Mouse (Mus musculus) liver, embryonic 12.5 days (tissue): ENCODE data around the gene BC049715. TPM values are rescaled to one million over a fixed set of nuclear protein-coding genes. Genes with fewer than 3 reads are reported as not detected.
A peak's percentile ranks its signal among the peaks of the same experiment; 100 is the strongest.

Experiments used
- ATAC-seq: fragments of 200-750 bp; cut with Nextera tagmentation; 2 replicates; pipeline ENCODE4 v1.8.0; 2017; ENCODE audit warnings: moderate number of reproducible peaks, mild to moderate bottlenecking, moderate library complexity
- H3K27ac ChIP-seq: fragments of 300-500 bp; sonication (generic); 2 replicates; pipeline ENCODE4 v1.5.1; 2016; ENCODE audit warnings: mild to moderate bottlenecking
- H3K27me3 ChIP-seq: fragments of 300-500 bp; sonication (generic); replicated peaks from 2 replicates; pipeline ENCODE4 v1.6.1; 2016; ENCODE audit warnings: mild to moderate bottlenecking, moderate library complexity
- H3K36me3 ChIP-seq: fragments of 300-500 bp; sonication (generic); 2 replicates; pipeline ENCODE4 v1.6.1; 2016; ENCODE audit warnings: mild to moderate bottlenecking, moderate library complexity
- H3K4me1 ChIP-seq: fragments of 300-500 bp; sonication (generic); 2 replicates; pipeline ENCODE4 v1.6.1; 2016
- H3K4me2 ChIP-seq: fragments of 300-500 bp; sonication (generic); 2 replicates; pipeline ENCODE4 v1.6.1; 2016; ENCODE audit warnings: mild to moderate bottlenecking, moderate library complexity
- H3K4me3 ChIP-seq: fragments of 300-500 bp; sonication (generic); 2 replicates; pipeline ENCODE4 v1.5.1; 2016; ENCODE audit warnings: mild to moderate bottlenecking, moderate library complexity
- H3K9ac ChIP-seq: fragments of 300-500 bp; sonication (generic); 2 replicates; pipeline ENCODE4 v1.6.1; 2016; ENCODE audit warnings: mild to moderate bottlenecking, moderate library complexity
- H3K9me3 ChIP-seq: fragments of 300-500 bp; sonication (generic); replicated peaks from 2 replicates; pipeline ENCODE4 v1.6.1; 2016; ENCODE audit warnings: mild to moderate bottlenecking, moderate library complexity
- WGBS: fragments of 180-500 bp; shearing (Covaris S2); methylation state at CpG from one replicate; pipeline ENCODE4 v1.1.7; 2016; ENCODE audit not compliant: insufficient replicate concordance; 5-methylcytosine and 5-hydroxymethylcytosine counted together
- polyA plus RNA-seq: library from polyadenylated mRNA; unstranded; fragments of >200 nt; fragmentation: Nextera tagmentation; extraction: Ambion mirVana; gene quantifications from 2 replicates; pipeline ENCODE4 v1.2.1, GENCODE M21; 2016

Gene BC049715
- polyA plus RNA-seq, 1 experiment from 2014 or later: 1.2 TPM

GRCm38 (mm10) chr6:136801274-136801673, 26.2 kb upstream of the BC049715 start:
- no peak for ATAC-seq
- Histone ChIP-seq H3K27me3 (no peaks in the 10 kb centered on the region), H3K4me3 (no peak overlapping the region), H3K9ac (no peak overlapping the region), H3K4me1 (peaks cover 69% of the 10 kb centered on the region), H3K4me2 (0 out of 2 replicates have a peak overlapping the region, but pooled peaks have one; percentile 9), H3K27ac (peak overlapping the region; percentile 24; the same call in 1 of the 2 replicates), H3K9me3 (no peaks in the 10 kb centered on the region), H3K36me3 (no peaks in the 10 kb centered on the region)
- 65% methylated on average over 6 of the region's 6 CpGs for WGBS

- Histone ChIP-seq H3K4me3 (peak overlapping the region; percentile 67), H3K27me3 (no peaks in the 10 kb centered on the region), H3K36me3 (no peaks in the 10 kb centered on the region), H3K4me2 (peak overlapping the region; percentile 79), H3K27ac (peak overlapping the region; percentile 100), H3K9ac (peak overlapping the region; percentile 91), H3K9me3 (no peaks in the 10 kb centered on the region), H3K4me1 (peaks cover 71% of the 10 kb centered on the region)
- 5% methylated on average over 12 of the region's 12 CpGs for WGBS
- peak; percentile 0; the same call in 1 of the 2 replicates for ATAC-seq
These were observed 24.2 kb upstream of the BC049715 start for GRCm38 (mm10) chr6:136803093-136803738.

GRCm38 (mm10) chr6:136803739-136804633, 23.4 kb upstream of the BC049715 start, which contains the start of gene Hist4h4:
Gene Hist4h4, minus strand, starts transcription at chr6:136804415.
- ATAC-seq: peak; percentile 77
- Histone ChIP-seq H3K4me2 (peak within 1 kb of the TSS; percentile 79), H3K36me3 (no peaks in the 10 kb centered on the region), H3K9ac (peak within 1 kb of the TSS; percentile 91), H3K27ac (peak within 1 kb of the TSS; percentile 100), H3K4me3 (peak within 1 kb of the TSS; percentile 67), H3K27me3 (no peaks in the 10 kb centered on the region), H3K4me1 (peaks cover 63% of the 10 kb centered on the region), H3K9me3 (no peaks in the 10 kb centered on the region)
- WGBS: under 1% methylated on average over 50 of the region's 50 CpGs

GRCm38 (mm10) chr6:136804705-136805408, 22.6 kb upstream of the BC049715 start:
- Histone ChIP-seq H3K9me3 (no peaks in the 10 kb centered on the region), H3K36me3 (peaks cover 3% of the 10 kb centered on the region), H3K9ac (peak overlapping the region; percentile 91), H3K27me3 (no peaks in the 10 kb centered on the region), H3K4me2 (peak overlapping the region; percentile 79), H3K27ac (peak overlapping the region; percentile 100), H3K4me3 (peak overlapping the region; percentile 67), H3K4me1 (peaks cover 65% of the 10 kb centered on the region)
- 13% methylated on average over 9 of the region's 9 CpGs for WGBS
- ATAC-seq: no peak

- Histone ChIP-seq H3K4me1 (peaks cover 68% of the 10 kb centered on the region), H3K36me3 (peaks cover 9% of the 10 kb centered on the region), H3K4me2 (peak overlapping the region; percentile 79), H3K9me3 (no peaks in the 10 kb centered on the region), H3K27ac (peak overlapping the region; percentile 100), H3K9ac (peak overlapping the region; percentile 91), H3K27me3 (no peaks in the 10 kb centered on the region), H3K4me3 (peak overlapping the region; percentile 67)
- 71% methylated on average over 1 of the region's 1 CpGs for WGBS
- no peak for ATAC-seq
These were observed 22.0 kb upstream of the BC049715 start for GRCm38 (mm10) chr6:136805409-136805775.

- peak overlapping the region; percentile 72 for H3K9ac ChIP-seq
- peak overlapping the region; percentile 100 for H3K27ac ChIP-seq
These were observed 20.6 kb upstream of the BC049715 start for GRCm38 (mm10) chr6:136806819-136807218.

GRCm38 (mm10) chr6:136807395-136808013, 19.9 kb upstream of the BC049715 start:
- Histone ChIP-seq H3K36me3 (peaks cover 30% of the 10 kb centered on the region), H3K9me3 (no peaks in the 10 kb centered on the region), H3K27me3 (no peaks in the 10 kb centered on the region), H3K4me2 (peak overlapping the region; percentile 85), H3K4me3 (peak overlapping the region; percentile 95), H3K9ac (peak overlapping the region; percentile 72), H3K4me1 (peaks cover 64% of the 10 kb centered on the region), H3K27ac (peak overlapping the region; percentile 100)
- ATAC-seq: no peak
- WGBS: 29% methylated on average over 18 of the region's 18 CpGs

More at GRCm38 (mm10) chr6:136806819-136807218, 20.6 kb upstream of the BC049715 start:
- WGBS: 57% methylated on average over 5 of the region's 5 CpGs
- Histone ChIP-seq H3K4me3 (peak overlapping the region; percentile 95), H3K27me3 (no peaks in the 10 kb centered on the region), H3K4me2 (peak overlapping the region; percentile 85), H3K36me3 (peaks cover 23% of the 10 kb centered on the region), H3K4me1 (peaks cover 67% of the 10 kb centered on the region), H3K9me3 (no peaks in the 10 kb centered on the region)
- no peak for ATAC-seq

GRCm38 (mm10) chr6:136808014-136808417, 19.4 kb upstream of the BC049715 start, which contains the start of gene H2afj:
Gene H2afj, plus strand, starts transcription at chr6:136808244.
- Histone ChIP-seq H3K9me3 (no peaks in the 10 kb centered on the region), H3K9ac (peak within 1 kb of the TSS; percentile 95), H3K4me2 (peak within 1 kb of the TSS; percentile 85), H3K27me3 (no peaks in the 10 kb centered on the region), H3K27ac (peak within 1 kb of the TSS; percentile 100), H3K4me1 (peaks cover 60% of the 10 kb centered on the region), H3K36me3 (peaks cover 35% of the 10 kb centered on the region), H3K4me3 (peak within 1 kb of the TSS; percentile 95)
- WGBS: under 1% methylated on average over 34 of the region's 34 CpGs
- peak; percentile 78 for ATAC-seq

- no peaks in the 10 kb centered on the region for H3K9me3 ChIP-seq
- peaks cover 55% of the 10 kb centered on the region for H3K4me1 ChIP-seq
- peak overlapping the region; percentile 95 for H3K4me3 ChIP-seq
- under 1% methylated on average over 28 of the region's 28 CpGs for WGBS
- ATAC-seq: peak; percentile 19
- H3K27me3 ChIP-seq: no peaks in the 10 kb centered on the region
- H3K9ac ChIP-seq: peak overlapping the region; percentile 95
- peaks cover 41% of the 10 kb centered on the region for H3K36me3 ChIP-seq
- H3K27ac ChIP-seq: peak overlapping the region; percentile 100
- H3K4me2 ChIP-seq: peak overlapping the region; percentile 85
These were observed 18.8 kb upstream of the BC049715 start for GRCm38 (mm10) chr6:136808631-136809046.

GRCm38 (mm10) chr6:136809077-136809476, 18.3 kb upstream of the BC049715 start:
- no peaks in the 10 kb centered on the region for H3K27me3 ChIP-seq
- peak overlapping the region; percentile 100 for H3K27ac ChIP-seq
- H3K9me3 ChIP-seq: no peaks in the 10 kb centered on the region
- peak overlapping the region; percentile 95 for H3K4me3 ChIP-seq
- peaks cover 55% of the 10 kb centered on the region for H3K4me1 ChIP-seq
- peak overlapping the region; percentile 85 for H3K4me2 ChIP-seq
- H3K9ac ChIP-seq: peak overlapping the region; percentile 95
- WGBS: 3% methylated on average over 14 of the region's 14 CpGs
- ATAC-seq: no peak
- peaks cover 46% of the 10 kb centered on the region for H3K36me3 ChIP-seq

- H3K27ac ChIP-seq: 0 out of 2 replicates have a peak overlapping the region, but pooled peaks have one; percentile 23
- 34% methylated on average over 13 of the region's 13 CpGs for WGBS
- peaks cover 55% of the 10 kb centered on the region for H3K4me1 ChIP-seq
- H3K36me3 ChIP-seq: peaks cover 52% of the 10 kb centered on the region
- no peaks in the 10 kb centered on the region for H3K9me3 ChIP-seq
- ATAC-seq: no peak
- H3K9ac ChIP-seq: peak overlapping the region; percentile 95
- H3K4me2 ChIP-seq: peak overlapping the region; percentile 85
- peak overlapping the region; percentile 95 for H3K4me3 ChIP-seq
- H3K27me3 ChIP-seq: no peaks in the 10 kb centered on the region
These were observed 17.8 kb upstream of the BC049715 start for GRCm38 (mm10) chr6:136809673-136810072.
